Mouse (Mus musculus) erythroid progenitor cell, adult 5-6 weeks (primary cell): Measurements from ENCODE around the gene Odc1. TPM values are rescaled to one million over a fixed set of nuclear protein-coding genes. Genes with fewer than 3 reads are reported as not detected.

ENCODE experiments used
- ATAC-seq: replicated peaks from 2 replicates; pipeline ENCODE4 v1.8.0; 2016; ENCODE audit warnings: moderate number of reproducible peaks, mild to moderate bottlenecking, moderate TSS enrichment, inconsistent platforms; ENCODE audit not compliant: poor library complexity, low FRiP score, severe bottlenecking
- total RNA-seq, 2 experiments: library from RNA; stranded (forward) in 1 of 2; stranded (reverse) in 1 of 2; fragments of 150-400 nt in 1 of 2; fragments of 186-747, 209-891 nt in 1 of 2; gene quantifications; 2 replicates each; pipeline versions ENCODE4 v1.2.3 to v1.2.4; 2015 to 2017; ENCODE audit warnings: low replicate concordance in 2 of 2

The Odc1 gene
- total RNA-seq, 2 experiments from 2014 or later = 1,432 to 1,739 TPM

- no peak for ATAC-seq
These were observed 36.4 kb downstream of the Odc1 start for GRCm38 (mm10) chr12:17581001-17581400.

DNA sequence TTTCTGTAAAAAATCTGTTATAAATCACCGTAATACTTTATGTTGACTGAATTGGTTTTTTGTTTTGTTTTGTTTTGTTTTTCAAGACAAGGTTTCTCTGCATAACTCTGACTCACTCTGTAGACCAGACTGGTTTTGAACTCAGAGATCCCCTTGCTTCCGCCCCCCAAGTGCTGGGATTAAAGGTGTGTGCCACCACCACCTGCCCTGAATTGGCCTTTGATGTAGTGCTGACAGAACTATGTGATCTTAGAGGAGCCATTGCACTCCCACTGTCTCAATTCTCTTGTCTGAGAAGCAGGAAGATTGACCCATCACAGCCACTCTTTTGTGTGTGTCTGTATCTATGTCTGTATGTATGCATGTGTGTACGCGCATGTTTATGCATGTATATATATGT, 37.8 kb downstream of the Odc1 start:
- ATAC-seq = no peak

- no peak for ATAC-seq
These were observed 39.3 kb downstream of the Odc1 start for GRCm38 (mm10) chr12:17583860-17584259.

GRCm38 (mm10) chr12:17586011-17586410, 41.4 kb downstream of the Odc1 start:
- no peak for ATAC-seq

DNA sequence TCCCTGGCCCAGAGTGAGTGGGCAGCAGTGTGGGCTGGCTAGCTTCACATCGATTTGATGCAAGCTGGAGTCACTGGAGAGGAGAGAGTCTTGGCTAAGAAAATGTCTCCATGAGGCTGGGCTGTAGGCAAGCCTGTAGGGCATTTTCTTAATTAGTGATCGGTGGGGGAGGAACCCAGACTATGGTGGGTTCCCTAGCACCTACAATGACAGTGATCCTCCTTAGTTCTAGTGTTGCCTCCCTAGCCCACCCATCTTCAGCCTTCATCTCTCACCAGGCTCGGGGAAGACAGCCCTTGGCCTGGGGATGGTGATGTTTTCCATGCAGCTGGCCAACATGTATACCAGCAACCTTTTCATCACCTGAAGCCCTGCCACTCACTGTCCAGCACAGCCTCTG, 43.8 kb downstream of the Odc1 start:
- no peak for ATAC-seq

DNA sequence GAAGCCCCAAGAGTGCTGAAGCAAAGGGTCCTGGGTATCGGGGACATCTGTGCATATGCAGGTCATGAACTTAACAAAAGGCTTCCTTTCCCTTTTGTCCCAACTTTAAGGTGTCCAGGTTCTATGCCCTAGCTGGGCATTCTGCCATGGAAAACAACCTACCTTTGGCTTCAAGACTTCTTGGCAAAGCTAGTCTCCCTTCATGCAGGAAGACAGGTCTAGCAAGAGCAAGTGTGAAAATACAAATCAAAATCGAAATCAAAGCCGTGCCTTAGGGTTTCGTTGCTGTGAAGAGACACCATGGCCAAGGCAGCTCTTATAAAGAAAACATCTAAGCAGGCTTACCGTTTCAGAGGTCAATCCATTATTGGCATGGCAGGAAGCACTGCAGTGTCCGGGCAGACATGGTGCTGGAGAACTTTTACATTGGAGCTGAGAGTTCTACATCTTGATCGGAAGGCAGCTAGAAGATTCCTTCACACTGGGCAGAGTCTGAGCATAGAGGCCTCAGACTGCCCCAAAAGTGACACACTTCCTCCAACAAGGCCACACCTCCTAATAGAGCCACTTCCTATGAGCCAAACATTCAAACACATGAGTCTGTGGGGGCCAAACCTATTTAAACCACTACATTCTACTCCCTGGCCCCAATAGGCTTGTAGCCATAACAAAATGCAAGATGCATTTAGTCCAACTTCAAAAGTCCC, 44.5 kb downstream of the Odc1 start:
- no peak for ATAC-seq

DNA sequence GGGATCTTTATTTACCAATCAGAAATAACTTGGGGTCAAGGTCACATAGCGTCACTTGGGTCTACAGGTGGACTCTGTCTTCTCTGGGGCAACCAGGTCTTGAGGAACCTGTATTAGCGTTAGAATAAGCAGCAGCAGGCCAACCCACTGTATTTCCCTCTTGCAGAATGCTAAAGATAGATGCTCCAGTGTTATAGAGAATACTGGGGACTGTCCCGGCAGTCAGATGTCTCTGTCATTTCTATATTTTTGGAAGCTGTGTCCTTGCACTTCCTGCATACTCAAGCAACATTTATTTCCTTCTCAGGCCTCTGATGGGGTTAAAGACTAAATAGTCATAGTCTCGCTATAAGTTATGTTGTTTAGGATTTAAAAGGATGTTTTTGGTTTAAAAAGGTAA, 46.7 kb downstream of the Odc1 start:
- ATAC-seq = no peak

DNA sequence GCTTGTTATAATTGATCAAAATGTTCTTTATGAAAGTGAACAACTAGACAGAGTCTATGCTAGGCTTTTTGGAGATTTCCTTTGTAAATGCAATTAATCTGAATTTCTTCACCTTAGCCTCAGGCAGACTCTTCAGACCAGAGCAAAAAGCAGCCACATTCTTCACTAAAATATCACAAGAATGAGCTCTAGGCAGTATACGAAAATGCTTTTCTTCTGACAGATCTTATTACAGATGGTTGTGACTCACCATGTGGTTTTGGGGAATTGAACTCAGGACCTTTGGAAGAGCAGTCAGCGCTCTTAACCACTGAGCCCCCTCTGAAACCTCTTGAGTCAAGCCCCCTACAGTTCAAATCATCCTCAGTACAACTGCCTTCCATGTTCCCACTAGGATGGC, 49.4 kb downstream of the Odc1 start:
- ATAC-seq = no peak

DNA sequence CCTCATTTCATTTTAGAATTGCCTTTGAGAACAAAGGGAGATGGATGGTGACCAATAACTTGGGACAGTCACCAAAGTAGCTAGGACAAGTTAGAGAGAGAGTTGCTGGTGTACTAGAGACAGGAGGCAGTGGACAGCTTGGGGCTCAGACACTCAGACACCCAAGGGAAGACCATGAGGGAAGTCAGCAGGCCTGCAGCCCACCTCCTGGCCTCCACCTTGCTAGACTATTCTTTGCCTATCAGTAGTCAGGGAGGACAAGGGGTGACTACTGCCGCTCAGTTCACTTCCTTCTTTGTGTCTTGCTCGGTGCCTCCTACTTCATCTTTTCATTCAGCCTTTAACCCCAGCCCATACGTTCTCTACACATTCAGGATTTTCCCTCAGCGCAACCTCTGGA, 50.1 kb downstream of the Odc1 start:
- ATAC-seq = no peak

DNA sequence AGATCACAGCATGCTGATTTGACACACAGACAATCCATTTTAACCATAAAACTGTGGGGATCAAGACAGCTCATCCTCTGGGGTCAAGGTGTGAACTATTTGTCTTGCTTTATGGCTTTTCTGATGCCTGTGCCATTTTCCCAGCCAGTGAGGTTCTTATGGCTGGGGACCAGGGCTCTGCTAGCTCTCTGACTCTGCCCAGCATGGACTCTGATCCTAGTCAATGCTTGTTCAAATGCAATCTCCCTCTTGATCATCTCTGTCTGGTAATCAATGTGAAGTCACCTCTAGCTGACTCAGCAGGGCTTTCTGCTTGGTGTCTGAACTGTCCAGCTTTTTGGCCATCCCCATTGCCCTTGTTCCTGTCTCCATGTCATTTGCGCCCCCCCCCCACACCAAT, 50.6 kb downstream of the Odc1 start:
- ATAC-seq = no peak

Other genes with a start within 250 kb of the Odc1 start
- not detected in 2 replicates for gene Atp6v1c2, start 215.4 kb upstream of the Odc1 start, total RNA-seq (2015; ENCODE audit: low replicate concordance)
- not detected in 2 replicates for gene Atp6v1c2, start 215.4 kb upstream of the Odc1 start, total RNA-seq (2017; ENCODE audit: low replicate concordance)
- gene Nol10, start 196.3 kb upstream of the Odc1 start, total RNA-seq (2015; ENCODE audit: low replicate concordance) = 4.2 and 8.6 TPM in 2 replicates
- 3.1 and 5.6 TPM in 2 replicates for gene Nol10, start 196.3 kb upstream of the Odc1 start, total RNA-seq (2017; ENCODE audit: low replicate concordance)
- 18.7 and 27.2 TPM in 2 replicates for gene Hpcal1, start 146.1 kb downstream of the Odc1 start, total RNA-seq (2015; ENCODE audit: low replicate concordance)
- 3.6 and 5.9 TPM in 2 replicates for gene Hpcal1, start 146.1 kb downstream of the Odc1 start, total RNA-seq (2017; ENCODE audit: low replicate concordance)